Comparison of ENCODE assay signal across 7 mouse cellular contexts in genomic region chr13:58213801-58214200, GRCm38 (mm10). TPM values are rescaled to one million over a fixed set of nuclear protein-coding genes. Genes with fewer than 3 reads are reported as not detected.
DNase-seq lines count a peak whose midpoint lies in the region; ATAC-seq lines count a peak whose summit lies in the region.

No protein-coding gene starts in this region.

- H3K36me3 ChIP-seq in forebrain, embryonic 16.5 days (ENCODE audit: control insufficient read depth, insufficient read depth), result no peaks in the 10 kb centered on the region
- H3K36me3 ChIP-seq in liver, embryonic 15.5 days (replicated peaks), result no peaks in the 10 kb centered on the region

- H3K9ac ChIP-seq in forebrain, embryonic 16.5 days (replicated peaks; ENCODE audit: low read depth, low read length), result no peak overlapping the region
- no peak overlapping the region for H3K9ac ChIP-seq in liver, embryonic 15.5 days

- H3K27me3 ChIP-seq in forebrain, embryonic 16.5 days (replicated peaks; ENCODE audit: control insufficient read depth, insufficient read depth, low read length), result 0 out of 2 replicates have a peak, but pooled peaks cover 2% of the 10 kb centered on the region
- no peaks in the 10 kb centered on the region for H3K27me3 ChIP-seq in liver, embryonic 15.5 days

- ATAC-seq in forebrain, embryonic 16.5 days, result no peak
- no peak for ATAC-seq in liver, embryonic 15.5 days (ENCODE audit: insufficient read depth)

- no peaks in the 10 kb centered on the region for H3K9me3 ChIP-seq in forebrain, embryonic 16.5 days (ENCODE audit: control insufficient read depth, low read length)
- no peaks in the 10 kb centered on the region for H3K9me3 ChIP-seq in liver, embryonic 15.5 days (replicated peaks)

- 65% methylated on average over 8 of the region's 8 CpGs for WGBS in forebrain, embryonic 16.5 days
- WGBS in liver, embryonic 15.5 days (ENCODE audit: insufficient replicate concordance), result 66% methylated on average over 8 of the region's 8 CpGs

- no peak overlapping the region for H3K27ac ChIP-seq in forebrain, embryonic 16.5 days (ENCODE audit: low read length)
- H3K27ac ChIP-seq in liver, embryonic 15.5 days (replicated peaks), result no peak overlapping the region

- intact Hi-C loops in left cerebral cortex, postnatal 4 days (cut with DNase I), result no loop called here

- peaks cover 25% of the 10 kb centered on the region for H3K4me1 ChIP-seq in forebrain, embryonic 16.5 days (replicated peaks; ENCODE audit: control insufficient read depth, insufficient read depth, low read length)
- peaks cover 43% of the 10 kb centered on the region for H3K4me1 ChIP-seq in liver, embryonic 15.5 days (replicated peaks)

- H3K4me2 ChIP-seq in forebrain, embryonic 16.5 days (ENCODE audit: low read length), result peak overlapping the region; percentile 94
- H3K4me2 ChIP-seq in liver, embryonic 15.5 days, result peak overlapping the region; percentile 91

- no peak overlapping the region for H3K4me3 ChIP-seq in forebrain, embryonic 16.5 days (replicated peaks; ENCODE audit: low read length)
- peak overlapping the region; percentile 82 for H3K4me3 ChIP-seq in liver, embryonic 15.5 days (replicated peaks)

- DNase-seq in spleen, adult 12 weeks (ENCODE audit: low spot score), result peak; percentile 7
- no peak for DNase-seq in spleen, adult 18-20 months
- peak; percentile 24 for DNase-seq in yolk sac, embryonic 10.5 days (ENCODE audit: low spot score)
- no peak for DNase-seq in retina, embryonic 14.5 days (ENCODE audit: low spot score)
- no peak for DNase-seq in left cerebral cortex, postnatal 4 days

RNA-seq across cellular contexts. Expression of gene Ubqln1, which starts 1.7 kb away (rescaled TPM):
- 142 and 160 TPM in 2 replicates for polyA plus RNA-seq in forebrain, embryonic 16.5 days (2015; fragmentation: Nextera tagmentation; extraction: Ambion mirVana)
- 42.4 and 45.2 TPM in 2 replicates for polyA plus RNA-seq in liver, embryonic 15.5 days (2015; fragmentation: Nextera tagmentation; extraction: Ambion mirVana)
- 100 to 1,000 TPM; 129 to 133 TPM for total RNA-seq in left cerebral cortex, postnatal 4 days (2021)

RNA-seq across cellular contexts. Expression of gene Idnk, which starts 56.4 kb away (rescaled TPM):
- polyA plus RNA-seq in forebrain, embryonic 16.5 days (2015; fragmentation: Nextera tagmentation; extraction: Ambion mirVana), result 59.0 and 60.0 TPM in 2 replicates
- polyA plus RNA-seq in liver, embryonic 15.5 days (2015; fragmentation: Nextera tagmentation; extraction: Ambion mirVana), result 17.2 and 18.8 TPM in 2 replicates
- 10 to 100 TPM; 23.1 to 25.5 TPM for total RNA-seq in left cerebral cortex, postnatal 4 days (2021)

Comparison
In these comparisons a context has a peak if more than half of its experiments do, and no peak if none do; other contexts are left out.
1. DNase-seq: peak in spleen, adult 12 weeks (single experiment) and yolk sac, embryonic 10.5 days (single experiment); none in spleen, adult 18-20 months (0 of 2), retina, embryonic 14.5 days (single experiment) and left cerebral cortex, postnatal 4 days (single experiment).